14 mouse cellular contexts compared by ENCODE assay signal in genomic region chr1:166278786-166279185, GRCm38 (mm10). TPM values are rescaled to one million over a fixed set of nuclear protein-coding genes. Genes with fewer than 3 reads are reported as not detected.
A peak's percentile ranks its signal among the peaks of the same experiment; 100 is the strongest.
DNase-seq lines count a peak whose midpoint lies in the region; ATAC-seq and TF ChIP-seq lines count a peak whose summit lies in the region.
"Had no signal": no experiment of that assay in that cellular context is flagged by ENCODE, and none has a peak within 500 bp of the region (broad histone marks: within the 10 kb centered on the region; RNA-seq: fewer than 3 reads in every experiment).

No protein-coding gene starts in this region.

- TF ChIP-seq CTCF in kidney, adult 2 months (conservative IDR thresholded peaks at IDR 0.05; ENCODE audit: insufficient read depth, insufficient read length, low read depth, low read length): no peak

- no peaks in the 10 kb centered on the region for H3K36me3 ChIP-seq in kidney, adult 2 months (ENCODE audit: control insufficient read depth, insufficient read depth, low read length)
- no peaks in the 10 kb centered on the region for H3K36me3 ChIP-seq in embryonic facial prominence, embryonic 10.5 days (replicated peaks)
- no peaks in the 10 kb centered on the region for H3K36me3 ChIP-seq in hindbrain, embryonic 16.5 days (ENCODE audit: control insufficient read depth, insufficient read depth, low read length)

- peak; percentile 12 for DNase-seq in cerebellum, adult 9-10 months
- no peak for DNase-seq in cerebellum, adult 11 months
- DNase-seq in kidney, adult 2 months: peak; percentile 85
- no peak for DNase-seq in kidney, postnatal 4 days
- DNase-seq in embryonic facial prominence, embryonic 10.5 days (ENCODE audit: low spot score): no peak
- no peak for DNase-seq in frontal cortex, postnatal 10 days (ENCODE audit: low spot score in 2 of 2)
- DNase-seq: heart, postnatal 4 days; lung, adult 18-20 months; thymus, postnatal 25 days had no signal

- 30% methylated on average over 2 of the region's 2 CpGs for WGBS in kidney, adult 2 months
- WGBS in embryonic facial prominence, embryonic 10.5 days: 41% methylated on average over 2 of the region's 2 CpGs
- WGBS in hindbrain, embryonic 16.5 days: 13% methylated on average over 2 of the region's 2 CpGs

- ATAC-seq in hindbrain, embryonic 16.5 days: no peak
- ATAC-seq in erythroblast, adult 5-6 weeks (replicated peaks; ENCODE audit: low FRiP score, poor library complexity, severe bottlenecking): no peak

- H3K4me2 ChIP-seq in hindbrain, embryonic 16.5 days (ENCODE audit: low read length): no peak overlapping the region

- H3K9me3 ChIP-seq in embryonic facial prominence, embryonic 10.5 days: no peaks in the 10 kb centered on the region
- H3K9me3 ChIP-seq in hindbrain, embryonic 16.5 days (ENCODE audit: control insufficient read depth, low read length): no peaks in the 10 kb centered on the region

- no peaks in the 10 kb centered on the region for H3K27me3 ChIP-seq in kidney, adult 2 months (replicated peaks; ENCODE audit: control insufficient read depth, insufficient read depth, low read length)
- H3K27me3 ChIP-seq in embryonic facial prominence, embryonic 10.5 days (replicated peaks; ENCODE audit: low read depth, poor library complexity, severe bottlenecking): no peaks in the 10 kb centered on the region
- H3K27me3 ChIP-seq in hindbrain, embryonic 16.5 days (replicated peaks; ENCODE audit: control insufficient read depth, insufficient read depth, low read length): no peaks in the 10 kb centered on the region

- peaks cover 14% of the 10 kb centered on the region for H3K4me1 ChIP-seq in kidney, adult 2 months (ENCODE audit: control insufficient read depth, insufficient read depth, low read length)
- H3K4me1 ChIP-seq in embryonic facial prominence, embryonic 10.5 days: peaks cover 62% of the 10 kb centered on the region
- peaks cover 45% of the 10 kb centered on the region for H3K4me1 ChIP-seq in hindbrain, embryonic 16.5 days (ENCODE audit: control insufficient read depth, insufficient read depth, low read depth, low read length)

- no peak overlapping the region for H3K4me3 ChIP-seq in kidney, adult 2 months (ENCODE audit: insufficient read depth, low read depth, low read length)
- H3K4me3 ChIP-seq in embryonic facial prominence, embryonic 10.5 days: no peak overlapping the region
- H3K4me3 ChIP-seq in hindbrain, embryonic 16.5 days (ENCODE audit: low read length): no peak overlapping the region

- no peak overlapping the region for H3K9ac ChIP-seq in hindbrain, embryonic 16.5 days (ENCODE audit: low read depth, low read length)

- no peak overlapping the region for H3K27ac ChIP-seq in kidney, adult 2 months (ENCODE audit: insufficient read depth, low read depth, low read length)
- H3K27ac ChIP-seq in embryonic facial prominence, embryonic 10.5 days (replicated peaks): peak overlapping the region; percentile 77
- H3K27ac ChIP-seq in hindbrain, embryonic 16.5 days (ENCODE audit: low read depth, low read length): 0 out of 2 replicates have a peak overlapping the region, but pooled peaks have one; percentile 39

- no peak for TF ChIP-seq POLR2A in kidney, adult 2 months (IDR thresholded peaks at IDR 0.05; ENCODE audit: low read depth, low read length)

RNA-seq across cellular contexts. Expression of gene Ildr2, which starts 24.8 kb away (rescaled TPM):
- 11.0 and 12.3 TPM in 2 replicates for polyA plus RNA-seq in kidney, adult 2 months (2012; rRNA removed)
- 1.8 and 3.3 TPM in 2 replicates for polyA plus RNA-seq in embryonic facial prominence, embryonic 10.5 days (2016; fragmentation: Nextera tagmentation; extraction: Ambion mirVana)
- polyA plus RNA-seq in hindbrain, embryonic 16.5 days (2015; fragmentation: Nextera tagmentation; extraction: Ambion mirVana): 3.3 TPM in 2 replicates
- total RNA-seq in erythroblast, adult 5-6 weeks (2015; ENCODE audit: low replicate concordance): not detected in 2 replicates
- not detected in 2 replicates for total RNA-seq in erythroblast, adult 5-6 weeks (2017; ENCODE audit: low replicate concordance)

RNA-seq across cellular contexts. Expression of gene Mael, which starts 40.2 kb away (rescaled TPM):
- polyA plus RNA-seq in kidney, adult 2 months (2012; rRNA removed): 0.11 TPM in 2 replicates
- polyA plus RNA-seq in embryonic facial prominence, embryonic 10.5 days (2016; fragmentation: Nextera tagmentation; extraction: Ambion mirVana): 0.15 TPM in 1 of 2 replicates, not detected in the other
- polyA plus RNA-seq in hindbrain, embryonic 16.5 days (2015; fragmentation: Nextera tagmentation; extraction: Ambion mirVana): 0.17 and 0.29 TPM in 2 replicates
- total RNA-seq in erythroblast, adult 5-6 weeks (2015; ENCODE audit: low replicate concordance): not detected in 2 replicates
- total RNA-seq in erythroblast, adult 5-6 weeks (2017; ENCODE audit: low replicate concordance): not detected in 2 replicates
- total RNA-seq: heart, postnatal 4 days had no signal
- polyA plus RNA-seq: C2C12; embryonic facial prominence, embryonic 11.5 days; large intestine, adult 2 months had no signal

Comparison
In these comparisons a context has a peak if more than half of its experiments do, and no peak if none do; other contexts are left out.
1. DNase-seq: peak in cerebellum, adult 9-10 months (single experiment) and kidney, adult 2 months (single experiment); none in cerebellum, adult 11 months (single experiment), kidney, postnatal 4 days (0 of 2), embryonic facial prominence, embryonic 10.5 days (single experiment) and frontal cortex, postnatal 10 days (0 of 2).